Mouse (Mus musculus) intestine, postnatal 0 days (tissue): ENCODE results near the gene Tsc22d2. TPM values are rescaled to one million over a fixed set of nuclear protein-coding genes. Genes with fewer than 3 reads are reported as not detected.

Experiments used
- ATAC-seq: fragments of 200-750 bp; cut with Nextera tagmentation; 2 replicates; pipeline ENCODE4 v1.8.0; 2017; ENCODE audit warnings: mild to moderate bottlenecking, moderate TSS enrichment, moderate library complexity
- H3K27ac ChIP-seq: fragments of 300-500 bp; sonication (generic); 2 replicates; pipeline ENCODE4 v1.5.1; 2014; ENCODE audit warnings: mild to moderate bottlenecking, low read depth, low read length, moderate library complexity
- H3K27me3 ChIP-seq: fragments of 300-500 bp; sonication (generic); replicated peaks from 2 replicates; pipeline ENCODE4 v1.6.1; 2014; ENCODE audit warnings: low read length, mixed read lengths; ENCODE audit not compliant: control insufficient read depth, insufficient read depth
- H3K36me3 ChIP-seq: fragments of 300-500 bp; sonication (generic); 2 replicates; pipeline ENCODE4 v1.6.1; 2014; ENCODE audit warnings: mild to moderate bottlenecking, moderate library complexity; ENCODE audit not compliant: control insufficient read depth, insufficient read depth
- H3K4me1 ChIP-seq: fragments of 300-500 bp; sonication (generic); replicated peaks from 2 replicates; pipeline ENCODE4 v1.6.1; 2014; ENCODE audit warnings: antibody characterized with exemption, low read length, mixed read lengths; ENCODE audit not compliant: control insufficient read depth, insufficient read depth
- H3K4me2 ChIP-seq: fragments of 300-500 bp; sonication (generic); replicated peaks from 2 replicates; pipeline ENCODE4 v1.6.1; 2014; ENCODE audit warnings: low read depth, mild to moderate bottlenecking, moderate library complexity
- H3K4me3 ChIP-seq: fragments of 300-500 bp; sonication (generic); 2 replicates; pipeline ENCODE4 v1.5.1; 2014; ENCODE audit warnings: low read depth, low read length
- H3K9ac ChIP-seq: fragments of 300-500 bp; sonication (generic); 2 replicates; pipeline ENCODE4 v1.6.1; 2014; ENCODE audit warnings: mild to moderate bottlenecking, low read depth, low read length
- H3K9me3 ChIP-seq: fragments of 300-500 bp; sonication (generic); 2 replicates; pipeline ENCODE4 v1.6.1; 2016; ENCODE audit warnings: mixed run types; ENCODE audit not compliant: control insufficient read depth
- CTCF ChIP-seq: sonication (generic); IDR thresholded peaks from 2 replicates; pipeline ENCODE4 v1.5.1; 2016; ENCODE audit warnings: low read depth, mild to moderate bottlenecking, control low read depth, antibody characterized with exemption, moderate library complexity
- WGBS: fragments of 180-500 bp; shearing (Covaris S2); extraction: QIAGEN DNeasy Blood & Tissue Kit; methylation state at CpG from one replicate; pipeline ENCODE4 v1.1.7; 2014; 5-methylcytosine and 5-hydroxymethylcytosine counted together
- polyA plus RNA-seq: library from polyadenylated mRNA; unstranded; fragments of >200 nt; fragmentation: Nextera tagmentation; extraction: Ambion mirVana; gene quantifications from 2 replicates; pipeline ENCODE4 v1.2.1, GENCODE M21; 2015

The Tsc22d2 gene
- polyA plus RNA-seq, 1 experiment from 2014 or later = 10.5 TPM

- H3K9ac ChIP-seq = no peak overlapping the region
Observed at GRCm38 (mm10) chr3:58487999-58488775, 73.7 kb downstream of the Tsc22d2 start.

DNA sequence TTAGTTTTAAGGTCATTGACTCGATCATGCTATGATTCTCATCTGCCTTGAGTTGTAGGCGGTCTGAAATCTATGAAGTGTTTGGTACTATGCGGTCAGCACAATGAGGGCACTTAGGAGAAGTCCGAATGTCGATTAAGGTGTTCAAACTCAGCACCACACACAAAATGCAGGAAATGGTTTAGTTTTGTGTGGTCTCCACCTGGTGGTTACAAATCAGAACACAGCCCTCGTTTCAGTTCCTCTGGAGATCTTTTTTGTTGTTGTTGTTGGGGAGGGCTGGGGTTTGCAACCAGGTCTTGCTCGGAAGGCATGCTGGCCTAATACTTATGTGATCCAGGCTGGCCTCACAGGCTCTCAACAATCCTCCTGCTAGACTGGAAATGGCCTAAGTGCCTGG, 76.3 kb downstream of the Tsc22d2 start:
- Histone ChIP-seq H3K4me1 (no peaks in the 10 kb centered on the region), H3K9me3 (no peaks in the 10 kb centered on the region), H3K36me3 (no peaks in the 10 kb centered on the region), H3K9ac (no peak overlapping the region), H3K27me3 (no peaks in the 10 kb centered on the region), H3K4me2 (no peak overlapping the region), H3K4me3 (no peak overlapping the region), H3K27ac (no peak overlapping the region)
- WGBS = 72% methylated on average over 7 of the region's 7 CpGs
- no peak for ATAC-seq
- peak; percentile 76 for TF ChIP-seq CTCF

More at GRCm38 (mm10) chr3:58487999-58488775, 73.7 kb downstream of the Tsc22d2 start:
- no peak overlapping the region for H3K27ac ChIP-seq
- WGBS = 81% methylated on average over 7 of the region's 8 CpGs
- H3K27me3 ChIP-seq = no peaks in the 10 kb centered on the region
- H3K36me3 ChIP-seq = no peaks in the 10 kb centered on the region
- ATAC-seq = no peak
- no peaks in the 10 kb centered on the region for H3K4me1 ChIP-seq
- no peak overlapping the region for H3K4me3 ChIP-seq
- H3K9me3 ChIP-seq = no peaks in the 10 kb centered on the region
- peak; percentile 49; the same call in 1 of the 2 replicates for TF ChIP-seq CTCF
- H3K4me2 ChIP-seq = no peak overlapping the region

DNA sequence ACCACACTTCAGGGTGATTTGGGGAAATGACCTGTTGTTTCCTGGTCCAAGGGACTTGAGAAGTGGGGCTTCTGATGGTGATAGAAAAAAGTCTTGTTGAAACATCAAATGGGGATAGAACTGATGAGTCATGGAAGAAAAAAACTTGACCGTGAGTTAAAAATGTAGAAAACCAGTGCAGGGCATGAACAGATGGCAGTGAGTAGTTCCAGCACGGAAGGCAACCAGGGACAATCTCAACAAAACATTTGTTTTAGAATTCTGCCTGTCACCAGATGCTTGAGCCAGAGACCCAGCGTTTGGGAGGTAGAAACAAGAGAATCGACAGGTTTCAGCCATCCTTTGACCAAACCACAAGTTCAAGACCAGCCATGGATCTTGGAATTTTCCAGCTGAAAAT, 79.1 kb downstream of the Tsc22d2 start:
- no peak for ATAC-seq

DNA sequence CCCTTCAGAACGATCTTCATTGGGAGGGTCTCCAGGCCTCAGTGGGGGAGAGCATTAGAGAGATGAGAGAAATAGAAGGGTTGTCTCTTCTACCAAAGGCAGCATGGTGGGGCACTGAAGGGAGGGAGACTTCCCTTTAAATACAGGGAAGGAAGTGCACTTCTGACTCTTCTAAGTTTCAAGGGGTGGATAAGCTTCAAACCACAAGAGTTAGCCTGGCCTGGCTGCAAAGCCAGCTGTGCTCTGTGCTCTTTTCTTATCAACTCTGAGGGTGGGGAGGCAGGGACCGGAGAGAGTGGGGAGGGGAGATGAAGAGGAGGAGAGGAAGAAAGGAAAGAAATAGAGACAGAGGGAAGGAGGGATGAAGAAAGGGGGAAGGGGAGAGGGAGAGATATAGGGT, 87.4 kb downstream of the Tsc22d2 start:
- no peak for TF ChIP-seq CTCF
- no peaks in the 10 kb centered on the region for H3K36me3 ChIP-seq
- no peak overlapping the region for H3K4me2 ChIP-seq
- no peak overlapping the region for H3K4me3 ChIP-seq
- no peak overlapping the region for H3K9ac ChIP-seq
- WGBS = 63% methylated on average over 2 of the region's 2 CpGs
- H3K9me3 ChIP-seq = no peaks in the 10 kb centered on the region
- no peaks in the 10 kb centered on the region for H3K27me3 ChIP-seq
- H3K27ac ChIP-seq = no peak overlapping the region
- no peak for ATAC-seq
- no peaks in the 10 kb centered on the region for H3K4me1 ChIP-seq

More for the DNA sequence above, 79.1 kb downstream of the Tsc22d2 start:
- Histone ChIP-seq H3K4me3 (no peak overlapping the region), H3K9me3 (no peaks in the 10 kb centered on the region), H3K27ac (no peak overlapping the region), H3K36me3 (no peaks in the 10 kb centered on the region), H3K27me3 (no peaks in the 10 kb centered on the region), H3K9ac (no peak overlapping the region), H3K4me1 (no peaks in the 10 kb centered on the region), H3K4me2 (no peak overlapping the region)
- no peak for TF ChIP-seq CTCF
- WGBS = 72% methylated on average over 4 of the region's 4 CpGs

- Histone ChIP-seq H3K9ac (no peak overlapping the region), H3K4me1 (no peaks in the 10 kb centered on the region), H3K27ac (no peak overlapping the region), H3K36me3 (no peaks in the 10 kb centered on the region), H3K4me3 (no peak overlapping the region), H3K27me3 (no peaks in the 10 kb centered on the region), H3K9me3 (no peaks in the 10 kb centered on the region), H3K4me2 (no peak overlapping the region)
- ATAC-seq = no peak
- peak; percentile 22; the same call in 1 of the 2 replicates for TF ChIP-seq CTCF
- whole genome bisulfite sequencing = 67% methylated on average over 3 of the region's 3 CpGs
Observed at GRCm38 (mm10) chr3:58503720-58504333, 89.3 kb downstream of the Tsc22d2 start.

DNA sequence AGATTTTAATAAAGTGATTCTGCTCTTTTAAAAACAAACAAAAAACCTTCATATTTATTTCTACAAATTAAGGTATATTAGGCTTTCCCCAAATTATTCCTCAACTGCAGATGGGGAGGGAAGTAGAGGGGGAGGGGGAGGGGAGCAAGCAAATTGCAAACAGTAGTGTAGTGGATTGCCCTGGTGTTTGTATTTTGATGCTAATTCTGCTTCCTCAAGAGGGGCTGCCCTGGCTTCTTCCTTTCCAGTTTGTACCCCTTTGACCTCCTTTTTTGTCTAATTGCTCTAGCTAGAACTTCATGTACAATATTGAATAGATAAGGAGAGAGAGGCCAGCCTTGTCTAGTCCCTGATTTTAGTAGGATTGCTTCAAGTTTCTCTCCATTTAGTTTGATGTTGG, 90.2 kb downstream of the Tsc22d2 start:
- Histone ChIP-seq H3K27ac (no peak overlapping the region), H3K27me3 (no peaks in the 10 kb centered on the region), H3K36me3 (no peaks in the 10 kb centered on the region), H3K4me2 (no peak overlapping the region), H3K4me1 (no peaks in the 10 kb centered on the region), H3K9ac (no peak overlapping the region), H3K9me3 (no peaks in the 10 kb centered on the region), H3K4me3 (no peak overlapping the region)
- TF ChIP-seq CTCF = no peak
- no peak for ATAC-seq
